Mouse (Mus musculus) embryo, embryonic 11 days (tissue): ENCODE results near the gene Gm13043.
"Not testable (repeated sequence)": the region's sequence is repeated elsewhere in the genome, so short reads cannot be mapped to it uniquely, and the experiment has no call there.

Experiments used
- DNase-seq: peaks from one replicate; pipeline ENCODE4 v3.0.0-alpha.2; 2015

Gene Gm13043

DNA sequence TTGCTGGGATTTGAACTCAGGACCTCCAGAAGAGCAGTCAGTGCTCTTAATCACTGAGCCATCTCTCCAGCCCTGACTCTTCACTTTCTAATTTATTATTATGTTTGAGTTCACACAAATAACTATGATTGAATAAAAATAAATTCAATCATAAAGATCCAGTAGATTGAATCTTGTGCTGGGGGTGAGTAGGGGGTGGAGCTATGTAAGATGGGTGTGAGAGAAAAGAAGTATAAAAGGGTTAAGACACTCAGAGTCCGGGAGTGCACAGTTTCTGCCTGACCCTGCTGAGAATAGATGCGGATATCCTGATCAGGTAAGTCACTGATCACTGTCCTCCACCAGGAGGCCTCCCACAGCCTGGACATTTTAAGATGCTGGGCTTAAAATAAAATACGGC, at the start of gene Gm13043:
Gene Gm13043, plus strand, starts transcription at position 301 of the 400 bp plus-strand sequence.
- no peak for DNase-seq

DNA sequence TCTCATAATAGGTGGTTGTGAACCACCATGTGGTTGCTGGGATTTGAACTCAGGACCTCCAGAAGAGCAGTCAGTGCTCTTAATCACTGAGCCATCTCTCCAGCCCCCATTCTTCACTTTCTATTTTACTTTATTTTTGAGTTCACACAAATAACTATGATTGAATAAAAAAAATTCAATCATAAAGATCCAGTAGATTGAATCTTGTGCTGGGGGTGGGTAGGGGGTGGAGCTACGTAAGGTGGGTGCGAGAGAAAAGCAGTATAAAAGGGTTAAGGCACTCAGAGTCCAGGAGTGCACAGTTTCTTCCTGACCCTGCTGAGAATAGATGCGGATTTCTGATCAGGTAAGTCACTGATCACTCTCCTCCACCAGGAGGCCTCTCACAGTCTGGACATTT, 24.5 kb downstream of the Gm13043 start, which contains the start of gene Gm13040:
Gene Gm13040, plus strand, starts transcription at position 301 of the 400 bp plus-strand sequence.
- not testable (repeated sequence) for DNase-seq

DNA sequence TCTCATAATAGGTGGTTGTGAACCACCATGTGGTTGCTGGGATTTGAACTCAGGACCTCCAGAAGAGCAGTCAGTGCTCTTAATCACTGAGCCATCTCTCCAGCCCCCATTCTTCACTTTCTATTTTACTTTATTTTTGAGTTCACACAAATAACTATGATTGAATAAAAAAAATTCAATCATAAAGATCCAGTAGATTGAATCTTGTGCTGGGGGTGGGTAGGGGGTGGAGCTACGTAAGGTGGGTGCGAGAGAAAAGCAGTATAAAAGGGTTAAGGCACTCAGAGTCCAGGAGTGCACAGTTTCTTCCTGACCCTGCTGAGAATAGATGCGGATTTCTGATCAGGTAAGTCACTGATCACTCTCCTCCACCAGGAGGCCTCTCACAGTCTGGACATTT, 40.3 kb downstream of the Gm13043 start, which contains the start of the genes BC080695 and Gm13057:
Gene BC080695, plus strand, starts transcription at position 301 of the 400 bp plus-strand sequence.
Gene Gm13057, plus strand, starts transcription at position 310 of the 400 bp plus-strand sequence.
- DNase-seq = not testable (repeated sequence)
